Mouse (Mus musculus): ENCODE results near the gene Gpd2. TPM values are rescaled to one million over a fixed set of nuclear protein-coding genes. Genes with fewer than 3 reads are reported as not detected.
A peak's percentile ranks its signal among the peaks of the same experiment; 100 is the strongest.

The Gpd2 gene
- polyA plus RNA-seq, 1 experiment from 2014 or later, result 16.1 TPM

DNA sequence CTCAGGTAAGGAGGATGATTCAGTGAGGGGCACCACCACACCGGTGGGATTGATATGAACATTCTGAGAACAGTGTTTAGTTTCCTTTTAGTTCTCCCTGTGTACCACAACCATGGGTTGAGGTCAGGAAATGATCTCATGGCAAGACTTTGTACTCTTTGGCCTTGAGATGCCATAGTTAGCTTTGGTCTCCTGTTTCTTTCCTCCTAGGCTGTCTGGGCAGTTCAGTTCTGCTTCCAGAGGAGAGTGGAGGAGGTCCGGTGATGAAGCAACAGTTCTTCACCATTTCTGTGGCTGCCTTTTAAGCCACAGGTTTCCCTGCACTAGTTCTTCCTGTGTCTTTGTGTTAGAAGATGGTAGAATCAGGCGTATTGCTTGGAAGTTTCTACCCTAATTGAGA, 31.4 kb downstream of the Gpd2 start:
- H3K9ac ChIP-seq, result no peak overlapping the region
- no peak overlapping the region for H3K4me3 ChIP-seq (replicated peaks)
- H3K9me3 ChIP-seq (replicated peaks), result no peaks in the 10 kb centered on the region
- H3K4me2 ChIP-seq, result no peak overlapping the region
- no peak for ATAC-seq (replicated peaks; ENCODE audit: low FRiP score)
- H3K27ac ChIP-seq, result no peak overlapping the region
- 0 out of 2 replicates have a peak, but pooled peaks cover 3% of the 10 kb centered on the region for H3K4me1 ChIP-seq
- WGBS, result 87% methylated on average over 3 of the region's 3 CpGs
- no peaks in the 10 kb centered on the region for H3K27me3 ChIP-seq
- H3K36me3 ChIP-seq, result no peaks in the 10 kb centered on the region

GRCm38 (mm10) chr2:57269690-57270435, 32.4 kb downstream of the Gpd2 start:
- peak; percentile 46; the same call in 1 of the 2 replicates for ATAC-seq (replicated peaks; ENCODE audit: low FRiP score)
- H3K4me3 ChIP-seq (replicated peaks), result no peak overlapping the region

DNA sequence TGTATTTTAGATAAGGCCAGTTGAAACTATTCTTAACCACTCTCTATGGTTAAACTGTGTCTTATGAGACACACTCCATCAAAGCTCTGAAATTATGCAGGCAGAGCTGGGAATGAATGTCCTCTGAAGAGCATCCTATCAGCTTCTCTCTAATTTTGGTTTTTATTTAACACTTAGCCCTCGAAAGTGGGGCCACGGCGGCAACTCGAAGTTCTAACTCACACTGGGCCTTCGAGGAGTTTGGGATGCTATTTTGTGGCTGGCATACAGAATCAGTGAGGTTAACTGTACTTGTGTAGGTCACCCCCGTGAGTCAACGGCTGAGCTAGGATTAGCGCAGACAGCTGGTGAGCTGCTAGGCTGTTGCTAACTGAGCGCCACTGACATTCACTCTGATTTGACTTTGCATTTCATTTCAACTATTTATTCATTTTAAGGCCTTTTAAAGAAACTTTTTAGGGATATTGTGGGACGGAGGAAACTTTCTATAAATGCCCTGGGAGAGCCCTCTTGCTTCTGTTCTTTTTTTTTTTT, 42.8 kb downstream of the Gpd2 start:
- Histone ChIP-seq H3K4me3 (replicated peaks) (no peak overlapping the region), H3K4me1 (no peaks in the 10 kb centered on the region), H3K27ac (no peak overlapping the region), H3K9ac (no peak overlapping the region), H3K27me3 (no peaks in the 10 kb centered on the region), H3K4me2 (no peak overlapping the region), H3K36me3 (no peaks in the 10 kb centered on the region), H3K9me3 (replicated peaks) (no peaks in the 10 kb centered on the region; the same call in 1 of the 2 replicates)
- ATAC-seq (replicated peaks; ENCODE audit: low FRiP score), result no peak
- WGBS, result 91% methylated on average over 10 of the region's 10 CpGs

More at GRCm38 (mm10) chr2:57269690-57270435, 32.4 kb downstream of the Gpd2 start:
- Histone ChIP-seq H3K27me3 (no peaks in the 10 kb centered on the region), H3K9me3 (replicated peaks) (no peaks in the 10 kb centered on the region), H3K27ac (no peak overlapping the region), H3K4me2 (no peak overlapping the region), H3K36me3 (no peaks in the 10 kb centered on the region), H3K4me1 (0 out of 2 replicates have a peak, but pooled peaks cover 3% of the 10 kb centered on the region), H3K9ac (no peak overlapping the region)
- 49% methylated on average over 13 of the region's 13 CpGs for WGBS

- WGBS, result 86% methylated on average over 7 of the region's 7 CpGs
- Histone ChIP-seq H3K27ac (no peak overlapping the region), H3K27me3 (no peaks in the 10 kb centered on the region), H3K36me3 (no peaks in the 10 kb centered on the region), H3K4me1 (no peaks in the 10 kb centered on the region), H3K4me2 (no peak overlapping the region), H3K4me3 (replicated peaks) (no peak overlapping the region), H3K9ac (no peak overlapping the region), H3K9me3 (replicated peaks) (no peaks in the 10 kb centered on the region; the same call in 1 of the 2 replicates)
- no peak for ATAC-seq (replicated peaks; ENCODE audit: low FRiP score)
Measured at GRCm38 (mm10) chr2:57283791-57284190, 46.4 kb downstream of the Gpd2 start.

DNA sequence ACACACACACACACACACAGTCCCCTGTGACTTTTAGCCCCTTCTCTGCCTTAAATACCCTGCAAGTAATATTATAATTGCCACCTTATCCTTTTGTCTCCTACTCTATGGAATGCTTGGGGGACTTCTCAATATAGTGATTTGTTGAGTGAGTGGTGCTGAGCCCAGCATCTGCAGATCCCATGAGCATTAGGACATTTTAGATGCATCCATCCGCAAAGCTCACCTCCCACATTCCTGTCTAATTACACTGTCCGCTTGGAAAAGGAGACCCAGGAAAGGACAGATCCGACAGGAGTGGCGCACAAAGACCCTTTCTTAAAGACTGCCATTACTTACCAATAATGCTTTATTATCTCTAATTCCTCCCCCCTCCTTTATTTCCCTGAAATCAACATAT, 47.8 kb downstream of the Gpd2 start:
- 51% methylated on average over 4 of the region's 4 CpGs for whole genome bisulfite sequencing
- Histone ChIP-seq H3K36me3 (no peaks in the 10 kb centered on the region), H3K9ac (no peak overlapping the region), H3K27me3 (no peaks in the 10 kb centered on the region), H3K4me2 (no peak overlapping the region), H3K4me3 (replicated peaks) (no peak overlapping the region), H3K4me1 (no peaks in the 10 kb centered on the region), H3K27ac (no peak overlapping the region), H3K9me3 (replicated peaks) (no peaks in the 10 kb centered on the region; the same call in 1 of the 2 replicates)
- peak; percentile 70 for ATAC-seq (replicated peaks; ENCODE audit: low FRiP score)

GRCm38 (mm10) chr2:57287986-57288385, 50.6 kb downstream of the Gpd2 start:
- Histone ChIP-seq H3K4me1 (no peaks in the 10 kb centered on the region), H3K4me2 (no peak overlapping the region), H3K36me3 (no peaks in the 10 kb centered on the region), H3K9ac (no peak overlapping the region), H3K27me3 (no peaks in the 10 kb centered on the region), H3K9me3 (replicated peaks) (no peaks in the 10 kb centered on the region), H3K27ac (no peak overlapping the region), H3K4me3 (replicated peaks) (no peak overlapping the region)
- ATAC-seq (replicated peaks; ENCODE audit: low FRiP score), result no peak
- 93% methylated on average over 1 of the region's 1 CpGs for whole genome bisulfite sequencing

DNA sequence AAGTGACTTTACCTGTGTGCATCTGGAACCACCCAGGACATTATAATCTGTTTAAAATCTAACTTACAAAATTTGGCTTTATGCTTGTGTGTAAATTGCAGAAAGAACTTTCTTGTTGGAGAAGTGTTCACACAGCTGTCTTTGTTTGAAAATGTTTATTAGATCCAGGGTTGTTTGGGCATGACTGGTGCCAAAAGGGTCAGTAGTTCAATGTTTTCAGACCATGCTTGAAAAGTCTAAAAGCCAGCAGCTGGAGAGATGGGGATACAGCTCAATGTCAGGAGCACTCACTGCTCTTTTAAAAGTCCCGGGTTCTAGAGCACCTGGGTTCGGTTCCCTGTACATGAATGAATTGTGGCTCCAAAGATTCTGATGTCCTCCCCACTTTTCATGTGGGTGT, 56.1 kb downstream of the Gpd2 start:
- Histone ChIP-seq H3K4me2 (no peak overlapping the region), H3K27ac (no peak overlapping the region), H3K9ac (no peak overlapping the region), H3K4me1 (no peaks in the 10 kb centered on the region), H3K4me3 (replicated peaks) (no peak overlapping the region), H3K36me3 (no peaks in the 10 kb centered on the region), H3K27me3 (no peaks in the 10 kb centered on the region), H3K9me3 (replicated peaks) (no peaks in the 10 kb centered on the region)
- no peak for ATAC-seq (replicated peaks; ENCODE audit: low FRiP score)
- 83% methylated on average over 2 of the region's 2 CpGs for WGBS

GRCm38 (mm10) chr2:57296069-57296468, 58.6 kb downstream of the Gpd2 start:
- H3K9me3 ChIP-seq (replicated peaks), result no peaks in the 10 kb centered on the region
- no peak overlapping the region for H3K4me3 ChIP-seq (replicated peaks)
- ATAC-seq (replicated peaks; ENCODE audit: low FRiP score), result no peak
- WGBS, result 86% methylated on average over 4 of the region's 4 CpGs
- H3K36me3 ChIP-seq, result no peaks in the 10 kb centered on the region
- no peak overlapping the region for H3K4me2 ChIP-seq
- H3K27ac ChIP-seq, result no peak overlapping the region
- H3K4me1 ChIP-seq, result no peaks in the 10 kb centered on the region
- H3K9ac ChIP-seq, result no peak overlapping the region
- H3K27me3 ChIP-seq, result no peaks in the 10 kb centered on the region

DNA sequence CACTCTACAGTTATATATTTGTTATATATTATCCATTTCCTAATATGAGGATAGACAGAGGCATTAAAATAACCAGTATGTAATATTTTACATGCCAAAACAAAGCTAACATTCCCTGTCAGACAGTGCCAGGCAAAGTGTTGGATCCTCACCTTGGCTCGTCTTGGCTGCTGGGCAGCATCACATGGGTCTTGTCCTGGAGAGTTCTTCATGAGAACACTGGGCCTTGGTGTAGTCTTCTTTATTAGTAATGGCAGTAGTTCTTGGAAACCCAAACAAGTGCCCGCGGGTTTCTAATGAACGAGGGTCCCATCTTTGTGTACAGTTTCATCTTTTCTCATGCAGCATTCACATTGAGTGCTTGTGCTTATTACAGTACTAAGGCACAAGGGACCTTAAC, 59.8 kb downstream of the Gpd2 start:
- H3K27me3 ChIP-seq, result no peaks in the 10 kb centered on the region
- H3K4me3 ChIP-seq (replicated peaks), result no peak overlapping the region
- no peaks in the 10 kb centered on the region for H3K36me3 ChIP-seq
- no peak overlapping the region for H3K27ac ChIP-seq
- H3K4me2 ChIP-seq, result no peak overlapping the region
- no peaks in the 10 kb centered on the region for H3K9me3 ChIP-seq (replicated peaks)
- H3K9ac ChIP-seq, result no peak overlapping the region
- WGBS, result 90% methylated on average over 4 of the region's 4 CpGs
- no peak for ATAC-seq (replicated peaks; ENCODE audit: low FRiP score)
- no peaks in the 10 kb centered on the region for H3K4me1 ChIP-seq

DNA sequence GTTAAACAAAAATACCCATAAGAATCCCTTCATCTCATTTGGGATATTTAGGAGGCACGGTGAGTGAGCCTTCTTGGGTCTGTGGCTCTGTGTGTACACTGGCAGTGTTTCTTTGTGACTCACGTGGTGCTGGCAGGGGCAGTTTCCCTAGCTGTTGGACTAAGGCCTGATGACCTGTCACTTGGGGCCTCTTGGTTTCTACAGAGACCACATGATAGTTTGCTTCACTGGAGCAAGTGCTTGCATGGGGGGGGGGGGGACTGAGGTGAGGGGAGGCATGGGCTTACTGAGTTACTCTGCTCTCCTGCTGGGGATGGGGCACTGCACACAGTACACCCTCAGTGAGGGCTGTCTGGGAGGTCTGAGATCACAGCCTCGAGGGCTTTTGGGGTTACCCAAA, 64.1 kb downstream of the Gpd2 start:
- Histone ChIP-seq H3K4me1 (no peaks in the 10 kb centered on the region), H3K9ac (no peak overlapping the region), H3K4me3 (replicated peaks) (no peak overlapping the region), H3K4me2 (no peak overlapping the region), H3K9me3 (replicated peaks) (no peaks in the 10 kb centered on the region), H3K27me3 (no peaks in the 10 kb centered on the region), H3K27ac (no peak overlapping the region), H3K36me3 (no peaks in the 10 kb centered on the region)
- 38% methylated on average over 3 of the region's 3 CpGs for WGBS
- ATAC-seq (replicated peaks; ENCODE audit: low FRiP score), result peak; percentile 71

DNA sequence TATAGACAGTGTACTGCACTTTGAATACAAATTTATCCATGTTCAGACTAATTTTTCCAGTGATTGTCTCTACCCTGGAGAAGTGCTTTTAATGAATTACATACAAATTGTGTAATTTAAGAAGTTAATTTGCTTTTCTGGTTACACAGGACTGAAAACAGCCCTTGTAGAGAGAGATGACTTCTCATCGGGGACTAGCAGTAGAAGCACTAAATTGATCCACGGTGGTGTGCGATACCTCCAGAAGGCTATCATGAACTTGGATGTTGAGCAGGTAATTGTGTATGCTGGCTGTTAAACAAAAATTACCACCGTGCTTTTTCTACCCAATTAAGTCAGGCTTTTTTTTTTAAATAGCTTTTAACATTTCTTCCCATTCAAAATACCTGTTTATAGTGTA, 66.8 kb downstream of the Gpd2 start:
- Histone ChIP-seq H3K9ac (no peak overlapping the region), H3K4me2 (no peak overlapping the region), H3K4me1 (no peaks in the 10 kb centered on the region), H3K9me3 (replicated peaks) (no peaks in the 10 kb centered on the region), H3K27ac (no peak overlapping the region), H3K36me3 (0 out of 2 replicates have a peak, but pooled peaks cover 4% of the 10 kb centered on the region), H3K4me3 (replicated peaks) (no peak overlapping the region), H3K27me3 (no peaks in the 10 kb centered on the region)
- ATAC-seq (replicated peaks; ENCODE audit: low FRiP score), result no peak
- WGBS, result 88% methylated on average over 4 of the region's 4 CpGs

- no peak for ATAC-seq (replicated peaks; ENCODE audit: low FRiP score)
- WGBS, result 66% methylated on average over 7 of the region's 7 CpGs
- H3K36me3 ChIP-seq, result no peaks in the 10 kb centered on the region
- no peaks in the 10 kb centered on the region for H3K9me3 ChIP-seq (replicated peaks)
- no peak overlapping the region for H3K4me2 ChIP-seq
- H3K9ac ChIP-seq, result no peak overlapping the region
- no peak overlapping the region for H3K27ac ChIP-seq
- no peaks in the 10 kb centered on the region for H3K27me3 ChIP-seq
- no peak overlapping the region for H3K4me3 ChIP-seq (replicated peaks)
- H3K4me1 ChIP-seq, result no peaks in the 10 kb centered on the region
Measured at GRCm38 (mm10) chr2:57312268-57312797, 74.9 kb downstream of the Gpd2 start.

Data from kidney, embryonic 15.5 days (tissue).